Mouse (Mus musculus) kidney, adult 9 months (tissue): ENCODE measurements around the gene Gm20388.

Experiments used
- DNase-seq: peaks from one replicate; pipeline ENCODE4 v3.0.0; 2022

Gene Gm20388

GRCm38 (mm10) chr8:120538397-120539240 is 628.0 kb downstream of the Gm20388 start:
- DNase-seq: peak; percentile 95

DNA sequence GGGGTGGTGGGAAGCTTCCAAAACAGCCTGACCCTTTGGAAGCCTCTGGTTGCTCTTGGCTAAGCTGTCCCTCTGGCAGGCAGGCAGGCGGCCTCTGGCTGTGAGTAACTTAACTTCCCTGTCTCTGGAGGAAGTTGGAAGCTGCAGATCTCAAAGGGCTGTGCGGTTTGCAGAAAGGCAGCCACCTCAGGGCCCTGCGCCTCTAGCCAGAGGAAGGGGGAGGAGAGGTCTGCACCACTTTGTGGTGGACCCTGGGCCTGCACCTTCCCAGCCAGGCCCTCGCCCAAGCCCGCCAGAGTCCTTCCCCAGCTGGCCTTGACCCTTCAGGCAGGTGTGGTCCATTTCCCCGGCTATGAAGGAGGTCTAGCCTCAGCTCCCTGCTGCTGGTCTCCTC is 628.7 kb downstream of the Gm20388 start:
- DNase-seq: peak; percentile 58

GRCm38 (mm10) chr8:120539775-120540625 is 629.4 kb downstream of the Gm20388 start:
- DNase-seq: peak; percentile 58

GRCm38 (mm10) chr8:120542995-120543394 is 632.4 kb downstream of the Gm20388 start:
- DNase-seq: no peak

DNA sequence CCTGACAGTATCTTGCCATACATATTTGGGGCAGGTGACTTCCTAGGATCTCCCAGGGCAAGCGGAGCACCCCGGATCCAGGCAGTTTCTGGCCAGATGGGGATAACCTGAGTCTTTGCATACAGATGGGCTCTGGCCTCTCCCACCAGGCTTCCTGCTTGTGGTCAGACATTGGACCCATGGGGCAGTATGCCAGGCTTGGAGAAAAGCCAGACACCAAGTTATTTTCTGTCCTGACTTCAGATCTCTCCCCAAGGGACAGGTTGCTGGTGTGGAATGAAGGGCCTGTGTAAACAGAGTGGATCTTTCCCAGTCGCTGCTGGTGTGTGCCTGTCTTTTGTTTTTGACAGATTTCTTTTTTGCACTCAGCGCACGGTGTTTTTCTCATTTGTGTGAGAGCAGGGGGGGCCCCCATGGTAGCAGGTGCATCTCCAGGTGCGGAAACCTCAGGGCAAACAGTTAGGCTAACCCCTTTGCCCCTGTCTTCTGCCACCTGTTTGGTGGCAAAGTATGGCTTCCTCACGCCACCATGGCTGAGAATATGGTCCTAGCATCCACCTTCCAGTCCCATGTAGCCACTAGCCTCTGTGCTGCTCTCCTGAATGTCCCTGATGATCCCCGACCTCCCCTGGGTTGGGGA is 632.9 kb downstream of the Gm20388 start:
- peak; percentile 97 for DNase-seq

- peak; percentile 72 for DNase-seq
These were observed 633.5 kb downstream of the Gm20388 start for GRCm38 (mm10) chr8:120544155-120544554.

- DNase-seq: no peak
These were observed 636.9 kb downstream of the Gm20388 start for GRCm38 (mm10) chr8:120547562-120547961.

- DNase-seq: no peak
These were observed 637.7 kb downstream of the Gm20388 start for GRCm38 (mm10) chr8:120548313-120548761.

DNA sequence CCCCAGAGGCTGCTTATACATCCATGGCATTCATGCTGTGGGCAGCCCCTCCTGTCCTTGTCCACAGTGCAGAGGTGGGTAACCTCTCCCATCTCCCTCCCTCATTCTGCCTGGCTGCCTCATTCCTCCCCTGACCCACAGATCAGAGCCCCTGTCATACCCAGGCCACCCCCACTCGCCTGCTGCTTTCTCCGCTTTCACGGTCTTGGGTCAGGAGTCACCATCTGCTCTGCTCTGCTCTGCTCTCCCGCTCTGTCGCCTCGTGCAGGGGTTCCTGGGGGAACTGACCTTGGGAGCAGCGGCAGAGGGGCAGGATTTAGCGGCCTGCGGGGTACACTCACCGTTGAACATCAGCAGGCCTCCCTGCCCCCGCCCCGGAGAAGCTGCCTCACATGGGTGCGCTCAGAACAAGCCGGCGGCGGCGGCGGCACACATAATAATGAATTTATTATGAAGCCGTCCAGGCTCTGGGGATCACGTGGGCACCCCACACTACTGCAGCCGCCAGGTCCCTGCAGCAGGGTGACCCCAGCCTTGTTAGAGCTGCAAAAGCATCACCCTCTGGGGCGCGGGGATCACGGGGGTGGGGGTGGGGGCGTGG is 638.8 kb downstream of the Gm20388 start:
- DNase-seq: no peak

GRCm38 (mm10) chr8:120549922-120550321 is 639.3 kb downstream of the Gm20388 start:
- DNase-seq: no peak

- no peak for DNase-seq
These were observed 639.8 kb downstream of the Gm20388 start for GRCm38 (mm10) chr8:120550430-120550829.

DNA sequence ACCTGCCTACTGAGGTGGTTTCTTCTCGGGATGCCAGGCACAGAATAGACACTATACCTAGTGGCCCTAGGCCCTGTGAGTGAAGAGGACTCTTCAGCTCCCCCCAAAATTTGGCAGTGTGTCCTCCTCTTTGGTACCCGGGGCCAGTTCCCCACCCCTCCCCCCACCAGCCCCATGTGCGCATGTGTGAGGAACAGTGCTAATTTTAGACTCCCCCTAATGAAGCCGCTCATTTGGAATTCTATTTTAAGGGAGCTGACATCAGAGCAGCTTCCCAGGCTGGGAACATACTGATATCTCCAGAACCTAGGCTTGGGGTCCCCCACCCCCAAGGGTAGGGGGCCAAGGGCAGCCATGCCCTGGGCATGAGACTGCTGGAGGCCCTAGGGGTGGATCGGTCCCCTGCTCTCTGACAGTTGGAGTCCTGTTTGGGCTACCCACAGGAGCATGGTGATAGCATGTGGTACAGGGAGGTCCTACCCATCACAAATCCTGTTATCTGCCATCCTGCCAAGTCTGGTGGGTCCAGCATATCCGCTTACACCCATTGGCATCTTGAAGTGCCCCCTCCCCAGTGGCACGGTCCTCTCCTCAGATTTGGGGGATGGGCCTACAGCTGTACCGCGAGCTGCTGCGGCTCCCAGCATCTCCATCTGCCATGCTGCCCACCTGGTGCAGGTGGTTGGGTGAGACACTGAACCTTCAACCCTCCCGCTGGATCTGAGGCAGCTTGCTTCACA is 640.5 kb downstream of the Gm20388 start:
- DNase-seq: no peak

DNA sequence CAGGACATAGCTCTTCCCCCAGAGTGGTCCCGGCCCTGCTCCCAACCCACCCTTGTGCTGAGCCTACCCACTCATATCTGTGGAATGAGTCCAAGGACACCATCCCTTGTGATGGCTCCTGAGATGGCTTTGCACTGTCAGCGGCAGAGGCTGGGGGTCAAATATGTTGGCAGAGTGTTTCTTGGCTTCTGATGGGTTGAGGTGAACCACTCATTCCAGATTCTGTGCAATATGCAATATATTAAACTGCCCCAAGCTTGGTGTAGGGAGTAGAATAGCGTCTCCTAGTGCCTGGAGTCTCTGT is 641.0 kb downstream of the Gm20388 start:
- DNase-seq: no peak

DNA sequence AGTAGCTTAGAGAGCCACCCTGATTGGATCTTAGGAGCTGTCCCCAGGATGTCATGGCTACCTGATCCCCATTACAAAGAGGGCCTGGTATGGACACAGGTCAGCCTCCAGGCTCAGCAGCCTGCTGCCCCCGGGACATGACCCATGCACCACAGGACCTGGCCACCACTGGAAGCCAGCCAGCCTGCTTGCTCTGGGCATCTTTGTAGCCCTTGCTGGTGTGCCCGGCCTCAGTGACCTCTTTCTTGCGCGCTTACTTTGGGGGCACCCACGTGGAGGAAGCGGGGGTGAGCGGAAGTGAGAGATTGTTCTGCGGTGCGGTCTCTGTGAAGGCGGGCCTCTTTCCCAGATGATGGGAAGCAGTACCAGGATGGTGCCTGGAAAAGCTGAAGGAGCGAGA is 641.9 kb downstream of the Gm20388 start:
- no peak for DNase-seq

GRCm38 (mm10) chr8:120553441-120554123 is 642.9 kb downstream of the Gm20388 start:
- no peak for DNase-seq

DNA sequence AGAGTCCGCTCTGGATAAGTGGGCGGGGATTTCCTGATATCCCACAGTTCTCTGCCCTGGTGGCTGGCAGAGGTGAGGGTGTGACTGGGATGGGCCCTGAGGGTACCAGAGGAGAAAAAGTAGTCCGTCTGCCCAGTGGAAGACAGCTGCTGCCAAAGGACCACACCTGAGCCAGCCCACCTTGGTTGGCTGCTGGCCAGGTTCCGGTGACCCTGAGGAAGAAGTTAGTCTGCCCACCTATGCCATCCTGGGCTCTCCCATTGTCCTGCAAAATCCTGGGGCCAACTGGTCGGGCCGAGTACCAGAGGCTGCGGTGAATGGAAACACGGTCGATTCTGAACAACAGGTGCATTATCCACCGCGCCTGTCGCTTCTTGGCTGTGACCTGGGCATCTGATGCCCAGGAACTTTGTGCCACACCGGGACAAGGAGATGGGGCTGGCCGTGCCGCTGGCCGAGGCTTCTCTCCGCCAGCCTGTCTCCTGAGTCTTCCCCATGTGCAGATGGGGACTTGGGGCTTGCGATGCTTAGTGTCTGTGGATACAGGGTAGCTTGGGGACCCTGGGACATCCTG is 643.9 kb downstream of the Gm20388 start:
- DNase-seq: no peak

- no peak for DNase-seq
These were observed 645.7 kb downstream of the Gm20388 start for GRCm38 (mm10) chr8:120556198-120556892.

DNA sequence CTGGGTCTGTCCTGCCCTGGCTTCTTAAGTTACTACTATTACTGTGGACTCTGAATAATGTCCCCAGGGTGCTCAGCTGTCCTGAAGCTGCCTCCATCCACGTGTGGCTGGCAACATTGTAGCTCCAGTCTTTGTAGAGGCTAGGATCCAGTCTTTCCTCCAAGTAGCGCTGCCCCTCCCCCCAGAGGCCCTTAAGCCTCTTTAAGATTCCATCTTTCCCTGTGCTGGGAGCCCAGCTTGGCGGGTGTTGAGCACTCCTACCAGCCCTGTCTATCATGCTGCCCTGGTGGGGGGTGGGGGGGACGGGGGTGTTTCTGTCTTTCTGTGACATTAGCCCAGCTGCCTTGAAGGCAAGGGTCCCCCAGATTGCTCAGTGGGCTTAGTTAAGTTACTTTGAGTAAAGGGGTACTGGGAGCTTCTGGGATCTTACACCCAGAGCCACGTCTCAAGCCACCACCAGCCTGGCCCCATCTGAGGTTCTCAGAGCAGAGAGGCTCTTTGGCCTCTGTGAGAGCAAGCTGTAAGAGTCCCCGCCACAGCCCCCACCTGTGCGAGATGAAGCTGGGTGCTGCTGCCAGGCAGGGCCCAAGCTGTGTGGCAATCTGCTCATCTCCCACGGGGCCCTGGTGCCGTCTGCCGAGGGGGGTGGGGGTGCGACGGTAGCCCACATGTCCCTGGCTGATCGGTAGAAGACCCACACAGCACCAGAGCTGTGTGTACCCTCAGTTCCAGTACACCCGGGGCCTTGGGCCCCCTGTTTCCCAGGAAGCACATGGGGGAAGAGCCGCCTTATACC is 646.7 kb downstream of the Gm20388 start:
- no peak for DNase-seq

GRCm38 (mm10) chr8:120558162-120558561 is 647.5 kb downstream of the Gm20388 start:
- no peak for DNase-seq

DNA sequence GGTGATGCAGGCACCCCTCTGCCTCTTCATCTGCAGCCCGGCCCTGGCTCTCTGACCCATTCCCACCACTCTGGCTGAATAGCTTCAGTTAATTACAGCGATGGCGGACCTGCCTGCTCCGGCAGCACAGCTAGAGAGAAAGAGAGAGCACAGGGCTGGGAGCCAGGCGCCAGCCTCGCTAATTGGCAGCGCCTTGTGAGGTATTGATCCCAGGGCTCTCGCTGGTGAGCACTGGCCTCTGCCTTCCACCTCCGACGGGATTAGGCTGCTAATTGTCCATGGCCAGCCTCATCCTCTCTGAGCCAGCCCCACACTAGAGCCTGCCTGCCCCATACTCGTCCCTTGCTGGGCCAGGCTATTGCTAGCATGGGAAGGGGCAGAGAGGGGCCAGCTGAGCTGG is 649.0 kb downstream of the Gm20388 start:
- DNase-seq: no peak
